Mouse (Mus musculus) adrenal gland, postnatal 10 days (tissue): ENCODE data around the gene Gpd2. TPM values are rescaled to one million over a fixed set of nuclear protein-coding genes. Genes with fewer than 3 reads are reported as not detected.

Experiments used
- DNase-seq: peaks from one replicate; pipeline ENCODE4 v3.0.0; 2021; ENCODE audit warnings: mixed read lengths
- long read RNA-seq, 2 experiments: library from polyadenylated mRNA; stranded (forward); transcript quantifications; one replicate each; pipeline ENCODE4 v2.0.0; 2021
- total RNA-seq, 2 experiments: library from RNA; stranded (reverse); gene quantifications; 2 replicates each; pipeline ENCODE4 v1.2.3; 2021

Gpd2 gene
- total RNA-seq = 100 to 1,000 TPM; 164 to 188 TPM
- long read RNA-seq, experiment 1, full-length matches to known transcripts = 231 of 271 reads
- long read RNA-seq, experiment 1, partial matches to known transcripts = 13 of 271 reads
- long read RNA-seq, experiment 1, other reads (novel, unspliced or antisense) = 27 of 271 reads
- long read RNA-seq, experiment 2, full-length matches to known transcripts = 63 of 70 reads
- long read RNA-seq, experiment 2, partial matches to known transcripts = 3 of 70 reads
- long read RNA-seq, experiment 2, other reads (novel, unspliced or antisense) = 4 of 70 reads

DNA sequence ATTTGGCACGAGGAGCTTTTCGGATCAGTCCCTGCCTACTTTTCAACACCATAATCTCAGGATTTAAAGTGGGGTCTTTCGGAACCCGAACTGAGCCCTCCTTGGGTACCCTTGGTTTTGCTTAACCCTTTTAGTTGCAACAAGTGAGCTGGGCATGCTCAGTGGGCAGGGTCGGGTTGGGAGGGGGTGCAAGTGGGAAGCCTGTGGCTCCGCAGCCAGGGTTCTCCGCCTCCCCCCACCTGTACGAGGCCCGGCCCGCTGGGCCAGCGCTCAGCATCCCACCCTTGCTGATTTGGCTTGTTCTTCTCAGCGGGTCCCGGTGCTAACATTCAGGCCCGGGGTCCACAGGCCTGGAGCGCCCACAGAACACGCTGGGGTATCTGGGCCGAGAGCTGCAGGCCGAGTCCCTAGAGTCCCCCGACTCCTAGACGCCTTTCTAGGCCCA is at the start of gene Gpd2:
Gene Gpd2 (plus strand): TSS at position 161 of the 445 bp plus-strand sequence.
- DNase-seq = no peak

DNA sequence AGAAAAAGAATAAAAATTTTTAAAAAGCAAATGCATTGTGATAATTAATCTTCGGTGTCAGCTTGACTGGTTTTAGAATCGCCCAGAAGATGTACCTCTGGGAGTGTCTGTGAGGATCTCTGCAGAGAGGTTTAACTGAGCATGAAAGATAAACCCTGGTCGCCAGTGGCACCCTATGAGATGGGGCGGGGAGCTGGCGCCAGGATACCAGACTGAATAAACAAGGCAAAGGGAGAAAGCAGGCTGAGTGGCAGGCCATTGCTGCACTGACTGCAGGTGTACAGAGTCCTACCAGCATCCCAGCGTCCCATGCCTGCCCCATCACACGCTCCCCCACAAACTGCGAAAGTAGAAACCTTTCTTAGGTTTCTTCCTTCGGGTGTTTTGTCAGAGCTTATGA is 49.2 kb upstream of the Gpd2 start:
- no peak for DNase-seq

- DNase-seq = no peak
Observed at GRCm38 (mm10) chr2:57190884-57191283, 46.6 kb upstream of the Gpd2 start.

- no peak for DNase-seq
Observed at GRCm38 (mm10) chr2:57199046-57199445, 38.4 kb upstream of the Gpd2 start.

- no peak for DNase-seq
Observed at GRCm38 (mm10) chr2:57208472-57209083, 28.9 kb upstream of the Gpd2 start.

- DNase-seq = no peak
Observed at GRCm38 (mm10) chr2:57211049-57212001, 26.1 kb upstream of the Gpd2 start.

DNA sequence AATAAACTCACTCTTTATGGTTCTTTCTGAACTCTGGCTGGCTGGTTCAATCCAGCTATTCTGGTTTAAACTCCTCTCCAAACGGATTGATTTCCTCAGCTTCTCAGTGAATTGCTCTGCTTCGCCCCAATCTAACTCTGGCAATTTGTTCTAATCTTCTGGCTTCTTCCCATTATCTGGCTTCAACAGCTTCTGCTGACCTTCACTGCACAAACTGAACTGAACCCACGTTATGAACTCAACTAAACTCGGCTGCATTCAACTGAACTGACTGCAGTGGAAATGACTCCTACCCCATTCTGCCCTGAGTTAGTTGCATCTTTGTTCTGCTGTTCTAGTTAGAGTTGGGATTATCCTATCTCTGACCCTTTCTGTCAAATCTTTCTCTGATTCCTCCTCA is 24.1 kb upstream of the Gpd2 start:
- DNase-seq = no peak

DNA sequence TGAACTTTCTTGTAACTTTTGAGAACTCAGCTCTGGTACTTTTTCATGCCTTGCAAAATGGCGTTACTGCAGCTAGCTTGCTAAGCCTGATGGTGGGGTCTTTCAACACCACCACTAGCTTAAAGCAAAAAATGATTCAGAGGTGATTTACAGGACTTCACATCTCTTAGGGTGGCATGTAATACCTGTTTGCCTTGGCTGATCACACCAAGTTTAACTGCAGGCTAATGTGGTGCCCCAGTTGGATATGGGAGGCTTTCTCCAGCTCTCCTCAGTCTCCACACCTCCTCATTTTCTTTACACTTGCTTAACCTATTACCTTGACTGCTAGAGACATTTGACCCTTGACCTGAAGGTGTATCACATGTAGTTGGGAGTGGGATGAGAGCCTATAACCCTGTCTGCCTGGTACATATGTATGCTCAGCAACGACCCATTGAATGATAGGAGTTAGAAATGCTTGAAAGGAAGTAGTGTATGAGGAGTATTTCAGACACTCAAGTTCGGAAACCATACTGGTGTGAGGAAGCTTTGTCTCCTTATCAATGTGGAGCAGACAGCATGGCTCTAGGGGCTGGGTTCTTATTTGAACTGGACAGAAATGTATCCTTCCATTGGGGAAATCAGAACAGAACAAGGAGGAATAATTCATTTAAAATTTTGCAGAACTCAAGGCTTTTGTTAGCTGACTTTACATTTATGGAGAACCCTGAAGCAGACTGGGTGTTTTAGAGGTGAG is 14.0 kb upstream of the Gpd2 start:
- DNase-seq = no peak

DNA sequence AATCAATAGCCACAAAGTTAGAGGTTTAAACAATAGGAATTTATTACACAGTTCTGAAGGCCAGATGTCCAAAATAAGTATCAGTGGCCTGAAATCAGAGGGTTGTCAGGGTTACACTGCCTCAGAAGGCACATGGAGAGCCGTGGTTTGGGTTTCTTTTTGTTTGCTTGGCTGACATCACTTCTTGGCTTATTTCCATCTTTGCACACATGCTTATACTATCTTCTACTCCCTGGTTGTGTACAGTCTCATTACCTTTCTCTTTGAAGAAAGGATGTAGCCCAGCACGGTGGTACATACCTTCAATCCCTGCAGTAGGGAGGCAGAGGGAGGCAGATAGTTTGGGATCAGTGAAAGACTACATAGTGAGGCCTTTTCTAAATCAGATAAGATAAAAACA is 12.2 kb upstream of the Gpd2 start:
- no peak for DNase-seq

DNA sequence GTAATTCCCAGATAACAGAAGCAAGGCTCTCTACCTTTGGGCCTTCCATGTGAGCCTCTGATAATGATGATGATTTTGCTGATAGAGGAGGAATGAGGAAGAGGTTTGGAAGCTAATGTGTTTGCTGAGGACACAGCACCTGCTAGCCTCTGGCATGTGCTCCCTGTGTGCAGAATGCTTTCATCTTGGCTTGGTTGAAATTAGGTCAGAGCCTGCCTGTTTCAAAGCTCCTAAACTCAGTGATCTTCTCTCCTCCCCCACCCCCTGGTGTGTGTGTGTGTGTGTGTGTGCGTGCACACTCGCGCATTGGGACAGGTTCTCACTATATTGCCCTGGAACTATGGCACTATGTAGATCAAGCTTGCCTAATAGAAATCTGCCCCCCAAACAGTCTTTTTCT is 10.0 kb upstream of the Gpd2 start:
- DNase-seq = no peak

- no peak for DNase-seq
Observed at GRCm38 (mm10) chr2:57229647-57230240, 7.7 kb upstream of the Gpd2 start.

- no peak for DNase-seq
Observed at GRCm38 (mm10) chr2:57231432-57231831, 6.0 kb upstream of the Gpd2 start.

DNA sequence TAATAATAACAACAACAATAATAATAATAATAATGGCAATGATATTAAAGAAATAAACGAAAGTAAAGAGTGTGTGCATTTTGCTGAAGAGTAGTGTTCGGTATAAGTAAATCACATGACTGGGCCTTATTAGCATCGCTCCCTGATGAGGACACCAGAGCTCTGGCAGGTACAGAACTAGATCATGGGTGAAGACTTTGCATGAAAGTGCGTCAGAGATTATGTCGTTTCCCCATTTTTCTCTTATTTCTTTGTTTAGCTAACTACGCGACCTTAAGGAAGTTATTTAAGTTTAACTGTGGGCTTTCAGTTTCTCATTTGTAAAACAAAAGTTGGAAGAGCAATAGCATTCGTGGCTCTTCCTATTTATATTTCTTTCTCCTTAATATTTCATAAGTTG is 5.1 kb upstream of the Gpd2 start:
- DNase-seq = no peak

- DNase-seq = no peak
Observed at GRCm38 (mm10) chr2:57236246-57236645, 1.2 kb upstream of the Gpd2 start.

- no peak for DNase-seq
Observed at GRCm38 (mm10) chr2:57237026-57237425, 409 bp upstream of the Gpd2 start.

DNA sequence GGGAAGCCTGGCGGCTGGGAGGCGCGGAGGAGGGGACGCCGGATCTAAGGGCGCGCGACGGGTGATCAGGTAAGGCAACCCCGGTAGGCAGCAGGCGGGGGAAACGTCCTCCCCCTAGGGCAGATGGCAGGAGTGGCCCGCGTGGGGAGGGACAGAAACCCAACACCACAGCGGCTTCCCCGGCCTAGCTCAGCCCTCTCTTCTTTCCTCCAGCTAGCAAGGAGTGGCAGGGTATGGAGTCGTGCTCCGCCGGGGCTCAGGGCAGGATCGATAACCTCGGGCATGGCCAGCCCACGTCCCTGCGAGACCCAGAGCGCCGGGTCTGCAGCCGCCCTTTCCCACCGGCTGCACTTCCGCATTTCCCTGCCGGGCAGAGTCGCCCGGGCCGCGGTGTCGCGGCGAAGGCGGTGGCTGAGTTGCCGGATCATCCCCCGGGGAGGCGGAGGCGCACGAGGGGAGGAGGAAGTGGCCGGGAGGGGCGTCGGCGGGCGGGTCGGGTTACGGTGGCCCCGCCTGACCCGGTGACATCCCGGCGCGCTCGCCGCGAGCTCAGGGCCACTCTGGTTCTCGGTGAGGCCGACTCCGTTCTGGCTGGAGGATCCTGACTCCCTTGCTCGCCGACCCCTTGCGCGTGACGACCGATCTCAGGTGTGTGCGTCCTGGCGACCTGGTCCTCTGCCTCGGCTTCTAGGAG is 632 bp downstream of the Gpd2 start:
- DNase-seq = peak; percentile 94

GRCm38 (mm10) chr2:57238614-57239165 is 1.3 kb downstream of the Gpd2 start:
- DNase-seq = peak; percentile 32

GRCm38 (mm10) chr2:57239356-57239755 is 1.9 kb downstream of the Gpd2 start:
- no peak for DNase-seq

GRCm38 (mm10) chr2:57243987-57244386 is 6.6 kb downstream of the Gpd2 start:
- DNase-seq = no peak

GRCm38 (mm10) chr2:57245721-57246328 is 8.4 kb downstream of the Gpd2 start:
- DNase-seq = no peak
